Mouse (Mus musculus): ENCODE results near the gene Olfr1247. TPM values are rescaled to one million over a fixed set of nuclear protein-coding genes. Genes with fewer than 3 reads are reported as not detected.
"Not testable (repeated sequence)": the region's sequence is repeated elsewhere in the genome, so short reads cannot be mapped to it uniquely, and the experiment has no call there.

Olfr1247 gene
- total RNA-seq (2014; rRNA removed) (not detected in 2 replicates), polyA plus RNA-seq (2012; rRNA removed) (not detected in 2 replicates)

GRCm38 (mm10) chr2:89614030-89614429 lies at the start of gene Olfr1247:
Olfr1247 (minus strand) TSS chr2:89614130.
- H3K36me3 ChIP-seq (ENCODE audit: control insufficient read depth, insufficient read depth, low read length) = no peaks in the 10 kb centered on the region
- H3K79me2 ChIP-seq (ENCODE audit: control insufficient read depth, insufficient read depth, low read length) = no peaks in the 10 kb centered on the region
- H3K9ac ChIP-seq (ENCODE audit: low read depth, low read length) = no peak within 1 kb of the TSS
- no peaks in the 10 kb centered on the region for H3K27me3 ChIP-seq (ENCODE audit: control insufficient read depth, insufficient read depth, low read length)
- H3K4me1 ChIP-seq (ENCODE audit: control insufficient read depth, insufficient read depth, low read length) = no peaks in the 10 kb centered on the region
- WGBS = 83% methylated on average over 2 of the region's 2 CpGs
- H3K4me3 ChIP-seq (ENCODE audit: insufficient read depth, low read depth, low read length) = no peak within 1 kb of the TSS
- no peak within 1 kb of the TSS for H3K27ac ChIP-seq (replicated peaks; ENCODE audit: insufficient read depth, low read depth, low read length)
- no peak for TF ChIP-seq CTCF (IDR thresholded peaks at IDR 0.05; ENCODE audit: low read depth, low read length)
- no peak for TF ChIP-seq POLR2A (IDR thresholded peaks at IDR 0.05; ENCODE audit: extremely low read depth, insufficient read depth, low read length)
- no peak for DNase-seq (ENCODE audit: extremely low read depth, low read depth, low spot score)

DNA sequence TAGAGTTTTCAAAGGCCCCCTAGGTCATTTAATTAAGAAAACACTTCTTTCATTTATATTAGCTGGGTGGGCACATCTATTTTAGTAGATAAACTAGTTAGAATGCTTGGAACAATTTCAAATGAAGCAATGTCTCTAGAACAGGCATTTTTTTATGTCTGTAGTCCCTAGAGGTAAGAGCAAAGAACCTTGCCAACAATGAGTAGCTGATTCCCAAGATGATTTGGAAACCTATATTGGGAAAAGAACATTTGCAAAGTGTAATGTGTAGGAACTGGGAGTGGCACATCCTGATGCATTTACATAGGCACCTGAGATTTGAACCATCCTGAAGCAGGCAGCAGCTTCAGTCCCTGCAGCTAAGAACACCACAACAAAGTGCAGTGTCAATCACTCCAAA lies 47.4 kb upstream of the Olfr1247 start, which contains the start of gene Olfr1250:
TSS of gene Olfr1250 (minus strand) at position 101 of the 400 bp plus-strand sequence.
- no peaks in the 10 kb centered on the region for H3K27me3 ChIP-seq (ENCODE audit: control insufficient read depth, insufficient read depth, low read length)
- no peaks in the 10 kb centered on the region for H3K4me1 ChIP-seq (ENCODE audit: control insufficient read depth, insufficient read depth, low read length)
- H3K36me3 ChIP-seq (ENCODE audit: control insufficient read depth, insufficient read depth, low read length) = no peaks in the 10 kb centered on the region
- TF ChIP-seq CTCF (IDR thresholded peaks at IDR 0.05; ENCODE audit: low read depth, low read length) = no peak
- TF ChIP-seq POLR2A (IDR thresholded peaks at IDR 0.05; ENCODE audit: extremely low read depth, insufficient read depth, low read length) = no peak
- no peaks in the 10 kb centered on the region for H3K79me2 ChIP-seq (ENCODE audit: control insufficient read depth, insufficient read depth, low read length)
- H3K27ac ChIP-seq (replicated peaks; ENCODE audit: insufficient read depth, low read depth, low read length) = no peak within 1 kb of the TSS
- H3K9ac ChIP-seq (ENCODE audit: low read depth, low read length) = no peak within 1 kb of the TSS
- no peak for DNase-seq (ENCODE audit: extremely low read depth, low read depth, low spot score)
- H3K4me3 ChIP-seq (ENCODE audit: insufficient read depth, low read depth, low read length) = no peak within 1 kb of the TSS

- no peaks in the 10 kb centered on the region for H3K27me3 ChIP-seq (ENCODE audit: control insufficient read depth, insufficient read depth, low read length)
- no peaks in the 10 kb centered on the region for H3K79me2 ChIP-seq (ENCODE audit: control insufficient read depth, insufficient read depth, low read length)
- WGBS = 89% methylated on average over 2 of the region's 2 CpGs
- TF ChIP-seq CTCF (IDR thresholded peaks at IDR 0.05; ENCODE audit: low read depth, low read length) (no peak), POLR2A (IDR thresholded peaks at IDR 0.05; ENCODE audit: extremely low read depth, insufficient read depth, low read length) (no peak)
- no peak for DNase-seq (ENCODE audit: extremely low read depth, low read depth, low spot score)
- H3K9ac ChIP-seq (ENCODE audit: low read depth, low read length) = no peak within 1 kb of the TSS
- H3K4me3 ChIP-seq (ENCODE audit: insufficient read depth, low read depth, low read length) = no peak within 1 kb of the TSS
- H3K27ac ChIP-seq (replicated peaks; ENCODE audit: insufficient read depth, low read depth, low read length) = no peak within 1 kb of the TSS
- no peaks in the 10 kb centered on the region for H3K36me3 ChIP-seq (ENCODE audit: control insufficient read depth, insufficient read depth, low read length)
- H3K4me1 ChIP-seq (ENCODE audit: control insufficient read depth, insufficient read depth, low read length) = no peaks in the 10 kb centered on the region
Observed at GRCm38 (mm10) chr2:89634883-89635282, 21.0 kb upstream of the Olfr1247 start, which contains the start of gene Olfr1249. Olfr1249 (minus strand) TSS chr2:89634983.

GRCm38 (mm10) chr2:89618145-89618544 lies 4.2 kb upstream of the Olfr1247 start, which contains the start of gene Olfr1248:
Olfr1248 (minus strand) TSS chr2:89618245.
- not testable (repeated sequence) for H3K79me2 ChIP-seq (ENCODE audit: control insufficient read depth, insufficient read depth, low read length); H3K9ac ChIP-seq (ENCODE audit: low read depth, low read length); H3K27me3 ChIP-seq (ENCODE audit: control insufficient read depth, insufficient read depth, low read length); H3K27ac ChIP-seq (replicated peaks; ENCODE audit: insufficient read depth, low read depth, low read length); H3K4me3 ChIP-seq (ENCODE audit: insufficient read depth, low read depth, low read length); H3K36me3 ChIP-seq (ENCODE audit: control insufficient read depth, insufficient read depth, low read length); DNase-seq (ENCODE audit: extremely low read depth, low read depth, low spot score); H3K4me1 ChIP-seq (ENCODE audit: control insufficient read depth, insufficient read depth, low read length)
- 78% methylated on average over 1 of the region's 1 CpGs for WGBS

DNA sequence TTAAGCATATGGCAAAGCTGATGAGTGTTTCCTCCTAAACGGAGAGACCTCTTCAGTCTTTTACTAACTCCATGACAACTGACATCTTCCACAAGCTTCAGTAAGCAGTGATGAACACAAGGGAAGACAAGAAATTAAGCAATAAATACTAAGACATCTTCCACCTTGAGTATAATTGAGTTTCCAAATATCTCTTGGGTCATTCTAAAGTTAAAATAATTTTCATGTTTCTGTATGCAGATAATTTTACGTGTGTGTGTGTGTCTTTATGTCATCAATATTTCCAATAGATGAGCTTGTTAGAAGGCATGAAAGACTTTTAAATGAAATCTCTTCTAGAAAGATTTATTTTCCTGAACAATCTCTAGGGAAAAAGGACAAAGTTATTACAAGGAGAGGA lies 20.9 kb downstream of the Olfr1247 start, which contains the start of gene Olfr1246:
TSS of gene Olfr1246 (minus strand) at position 101 of the 400 bp plus-strand sequence.
- TF ChIP-seq CTCF (IDR thresholded peaks at IDR 0.05; ENCODE audit: low read depth, low read length) = no peak
- TF ChIP-seq POLR2A (IDR thresholded peaks at IDR 0.05; ENCODE audit: extremely low read depth, insufficient read depth, low read length) = no peak
- no peaks in the 10 kb centered on the region for H3K36me3 ChIP-seq (ENCODE audit: control insufficient read depth, insufficient read depth, low read length)
- no peaks in the 10 kb centered on the region for H3K79me2 ChIP-seq (ENCODE audit: control insufficient read depth, insufficient read depth, low read length)
- no peak within 1 kb of the TSS for H3K4me3 ChIP-seq (ENCODE audit: insufficient read depth, low read depth, low read length)
- 67% methylated on average over 2 of the region's 2 CpGs for WGBS
- no peak for DNase-seq (ENCODE audit: extremely low read depth, low read depth, low spot score)
- H3K27me3 ChIP-seq (ENCODE audit: control insufficient read depth, insufficient read depth, low read length) = no peaks in the 10 kb centered on the region
- H3K27ac ChIP-seq (replicated peaks; ENCODE audit: insufficient read depth, low read depth, low read length) = no peak within 1 kb of the TSS
- no peaks in the 10 kb centered on the region for H3K4me1 ChIP-seq (ENCODE audit: control insufficient read depth, insufficient read depth, low read length)
- H3K9ac ChIP-seq (ENCODE audit: low read depth, low read length) = no peak within 1 kb of the TSS

DNA sequence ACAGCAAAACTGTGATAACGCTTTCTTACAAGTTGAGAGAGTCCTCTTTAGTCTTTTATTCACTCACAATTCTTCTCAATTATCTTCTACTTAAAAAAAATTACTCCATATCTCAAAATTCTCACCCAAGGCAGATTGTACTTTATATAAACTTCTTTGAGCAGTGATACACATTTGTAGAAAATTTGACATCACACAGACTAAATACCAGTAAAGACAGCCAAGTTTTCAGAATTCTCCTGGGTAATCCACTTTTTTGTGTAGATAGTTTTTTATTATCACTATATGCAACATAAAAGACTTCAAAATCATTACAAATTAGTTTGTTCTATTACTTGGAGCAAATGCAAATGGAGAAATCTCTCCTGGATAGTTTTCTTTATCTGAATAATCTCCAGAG lies 35.6 kb downstream of the Olfr1247 start, which contains the start of gene Olfr1245:
TSS of gene Olfr1245 (minus strand) at position 101 of the 400 bp plus-strand sequence.
- TF ChIP-seq POLR2A (IDR thresholded peaks at IDR 0.05; ENCODE audit: extremely low read depth, insufficient read depth, low read length) (no peak), CTCF (IDR thresholded peaks at IDR 0.05; ENCODE audit: low read depth, low read length) (no peak)
- no peak within 1 kb of the TSS for H3K4me3 ChIP-seq (ENCODE audit: insufficient read depth, low read depth, low read length)
- no peak within 1 kb of the TSS for H3K9ac ChIP-seq (ENCODE audit: low read depth, low read length)
- no peak for DNase-seq (ENCODE audit: extremely low read depth, low read depth, low spot score)
- H3K79me2 ChIP-seq (ENCODE audit: control insufficient read depth, insufficient read depth, low read length) = no peaks in the 10 kb centered on the region
- no peaks in the 10 kb centered on the region for H3K27me3 ChIP-seq (ENCODE audit: control insufficient read depth, insufficient read depth, low read length)
- no peaks in the 10 kb centered on the region for H3K36me3 ChIP-seq (ENCODE audit: control insufficient read depth, insufficient read depth, low read length)
- no peaks in the 10 kb centered on the region for H3K4me1 ChIP-seq (ENCODE audit: control insufficient read depth, insufficient read depth, low read length)
- no peak within 1 kb of the TSS for H3K27ac ChIP-seq (replicated peaks; ENCODE audit: insufficient read depth, low read depth, low read length)
- 87% methylated on average over 1 of the region's 1 CpGs for WGBS

DNA sequence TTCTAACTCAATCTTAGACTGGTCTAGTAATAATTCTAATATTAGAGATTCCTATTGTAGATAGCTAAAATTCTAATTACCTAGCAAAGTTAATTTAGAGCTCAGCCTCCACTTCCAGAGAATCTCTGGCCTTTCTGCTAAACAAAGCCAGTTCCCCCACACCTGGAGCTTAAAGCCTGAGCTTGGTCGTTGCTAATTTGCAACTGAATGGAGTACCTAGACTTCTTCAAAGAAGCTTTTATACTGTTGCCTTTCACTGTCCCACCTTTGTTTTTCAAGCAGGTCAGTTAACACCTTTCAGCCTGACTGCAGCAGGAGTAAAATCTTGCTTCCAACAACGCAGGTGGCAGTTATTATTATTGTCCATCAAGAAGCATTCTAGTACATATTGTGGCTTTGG lies 51.2 kb downstream of the Olfr1247 start:
- H3K4me1 ChIP-seq (ENCODE audit: control insufficient read depth, insufficient read depth, low read length); H3K9ac ChIP-seq (ENCODE audit: low read depth, low read length); H3K79me2 ChIP-seq (ENCODE audit: control insufficient read depth, insufficient read depth, low read length); H3K27me3 ChIP-seq (ENCODE audit: control insufficient read depth, insufficient read depth, low read length); H3K27ac ChIP-seq (replicated peaks; ENCODE audit: insufficient read depth, low read depth, low read length); DNase-seq (ENCODE audit: extremely low read depth, low read depth, low spot score); H3K36me3 ChIP-seq (ENCODE audit: control insufficient read depth, insufficient read depth, low read length); H3K4me3 ChIP-seq (ENCODE audit: insufficient read depth, low read depth, low read length): not testable (repeated sequence)
- 62% methylated on average over 2 of the region's 2 CpGs for WGBS

Data from liver, adult 2 months (tissue).